Mouse (Mus musculus): ENCODE results near the gene Diaph2.
"Not testable (repeated sequence)": the region's sequence is repeated elsewhere in the genome, so short reads cannot be mapped to it uniquely, and the experiment has no call there.

Diaph2 gene

DNA sequence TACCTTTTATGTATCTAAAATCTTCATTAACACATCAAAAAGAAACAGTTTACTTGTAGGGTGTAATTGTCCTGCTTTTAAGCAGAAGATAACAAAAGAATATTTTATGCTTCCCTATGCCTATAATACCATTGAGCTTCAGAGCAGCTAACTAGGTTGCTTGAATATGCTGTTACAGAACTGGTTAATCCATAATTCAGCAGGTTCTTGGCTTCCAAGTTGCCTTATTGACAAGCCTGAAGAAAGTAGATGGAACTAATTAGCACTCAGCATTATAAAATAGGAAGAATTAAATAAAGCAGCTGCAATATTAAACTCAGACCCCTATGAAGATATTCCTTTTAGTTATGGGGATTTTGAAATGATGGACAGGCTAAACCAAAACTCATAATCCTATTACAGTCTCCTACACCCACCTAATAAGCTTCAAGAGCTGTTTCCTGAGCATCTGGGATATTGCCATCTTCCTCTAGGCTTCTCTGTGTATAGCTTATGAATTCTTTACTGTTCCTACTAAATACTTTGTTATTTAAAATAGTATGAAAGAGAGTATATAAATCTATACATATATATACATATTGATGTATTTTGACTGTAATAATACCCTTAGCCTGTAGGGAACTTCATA, 601.4 kb downstream of the Diaph2 start:
- DNase-seq, result no peak

- no peak for DNase-seq
These were observed 601.9 kb downstream of the Diaph2 start for GRCm38 (mm10) chrX:130351480-130351879.

GRCm38 (mm10) chrX:130393508-130394145, 644.1 kb downstream of the Diaph2 start:
- no peak for DNase-seq

- DNase-seq, result no peak
These were observed 653.7 kb downstream of the Diaph2 start for GRCm38 (mm10) chrX:130403214-130403613.

DNA sequence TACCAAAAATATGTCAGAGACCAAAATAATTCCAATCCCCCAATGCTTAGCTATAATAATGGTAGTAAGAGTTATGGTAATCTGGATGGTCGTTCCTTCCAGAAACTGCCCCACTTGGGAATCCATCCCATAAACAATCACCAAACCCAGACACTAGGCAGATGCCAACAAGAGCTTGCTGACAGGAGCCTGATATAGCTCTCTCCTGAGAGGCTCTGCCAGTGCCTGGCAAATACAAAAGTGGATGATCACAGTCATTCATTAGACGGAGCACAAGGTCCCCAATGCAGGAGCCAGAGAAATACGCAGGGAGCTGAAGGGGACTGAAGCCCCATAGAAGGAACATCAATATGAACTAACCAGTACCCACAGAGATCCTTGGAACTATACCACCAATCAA, 657.9 kb downstream of the Diaph2 start:
- not testable (repeated sequence) for DNase-seq

- DNase-seq, result no peak
These were observed 659.4 kb downstream of the Diaph2 start for GRCm38 (mm10) chrX:130408985-130409384.

- DNase-seq, result no peak
These were observed 673.6 kb downstream of the Diaph2 start for GRCm38 (mm10) chrX:130423134-130423533.

- DNase-seq, result no peak
These were observed 702.4 kb downstream of the Diaph2 start for GRCm38 (mm10) chrX:130451822-130452487.

DNA sequence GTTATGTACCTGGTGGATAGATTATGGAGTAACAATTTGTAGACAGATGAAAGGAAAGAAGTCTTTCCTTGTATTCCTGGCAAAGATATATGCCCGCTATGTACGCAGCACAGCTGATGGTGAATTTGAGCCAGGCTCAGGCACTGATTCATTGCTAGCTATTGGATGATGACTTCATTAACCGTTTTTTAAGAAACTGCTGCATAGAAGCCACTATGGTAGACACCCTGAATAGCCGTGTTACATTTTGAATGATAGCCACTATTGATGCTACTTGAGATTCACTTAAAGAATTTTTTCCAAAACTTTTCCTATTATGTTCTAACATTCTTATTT, 702.9 kb downstream of the Diaph2 start:
- no peak for DNase-seq

- no peak for DNase-seq
These were observed 723.6 kb downstream of the Diaph2 start for GRCm38 (mm10) chrX:130473133-130473532.

DNA sequence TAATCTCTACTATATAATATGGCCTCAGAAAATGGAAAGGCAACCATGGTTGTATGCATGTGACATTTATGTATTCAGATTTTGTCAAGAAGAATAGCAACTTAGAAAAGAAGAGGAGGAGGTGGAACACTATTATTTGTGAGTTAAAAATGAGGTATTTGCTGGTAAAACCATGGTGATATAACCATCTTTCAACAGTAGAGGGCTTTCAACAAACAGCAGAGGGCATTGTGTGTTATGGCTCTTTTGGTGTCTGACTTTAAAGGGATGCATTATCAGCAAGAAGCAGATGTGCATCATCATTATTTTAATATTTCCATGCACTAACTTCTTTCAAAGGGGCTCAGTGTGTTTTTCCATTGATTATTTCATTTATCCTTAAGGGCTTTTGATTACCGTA, 731.3 kb downstream of the Diaph2 start:
- no peak for DNase-seq

GRCm38 (mm10) chrX:130502680-130503464, 753.3 kb downstream of the Diaph2 start:
- no peak for DNase-seq

- no peak for DNase-seq
These were observed 753.9 kb downstream of the Diaph2 start for GRCm38 (mm10) chrX:130503465-130503860.

DNA sequence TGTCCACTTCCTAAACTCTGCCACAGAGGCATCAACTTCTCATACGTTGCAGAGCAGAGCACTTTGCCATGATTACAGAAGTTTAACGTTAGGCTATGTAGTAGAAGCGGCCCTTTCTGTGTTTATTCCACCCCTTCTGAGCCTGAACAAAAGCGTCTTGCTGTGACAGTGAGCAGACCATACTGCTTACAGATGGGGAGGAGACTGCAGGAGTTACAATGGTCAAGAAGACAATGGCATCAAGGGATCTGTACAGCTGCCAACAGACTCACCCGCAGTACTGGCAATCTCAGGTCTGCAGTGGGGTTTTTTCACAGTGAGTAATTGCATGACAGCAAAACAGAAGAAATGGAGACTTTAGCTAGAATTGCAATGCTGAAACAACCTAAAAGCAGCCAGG, 756.1 kb downstream of the Diaph2 start:
- DNase-seq, result no peak

Measured in kidney, postnatal 14 days (tissue).